Mouse (Mus musculus): ENCODE results near the gene Limd1.

The Limd1 gene

GRCm38 (mm10) chr9:123503171-123503834, 24.8 kb downstream of the Limd1 start:
- no peak for TF ChIP-seq GATA4 (IDR thresholded peaks at IDR 0.05; ENCODE audit: insufficient replicate concordance, low read length)

GRCm38 (mm10) chr9:123504325-123504724, 25.8 kb downstream of the Limd1 start:
- TF ChIP-seq GATA4 (IDR thresholded peaks at IDR 0.05; ENCODE audit: insufficient replicate concordance, low read length) = no peak

GRCm38 (mm10) chr9:123505598-123505997, 27.1 kb downstream of the Limd1 start:
- no peak for TF ChIP-seq GATA4 (IDR thresholded peaks at IDR 0.05; ENCODE audit: insufficient replicate concordance, low read length)

GRCm38 (mm10) chr9:123506270-123507146, 28.0 kb downstream of the Limd1 start:
- TF ChIP-seq GATA4 (IDR thresholded peaks at IDR 0.05; ENCODE audit: insufficient replicate concordance, low read length) = no peak

GRCm38 (mm10) chr9:123507380-123507779, 28.9 kb downstream of the Limd1 start:
- no peak for TF ChIP-seq GATA4 (IDR thresholded peaks at IDR 0.05; ENCODE audit: insufficient replicate concordance, low read length)

GRCm38 (mm10) chr9:123508986-123509385, 30.5 kb downstream of the Limd1 start:
- no peak for TF ChIP-seq GATA4 (IDR thresholded peaks at IDR 0.05; ENCODE audit: insufficient replicate concordance, low read length)

GRCm38 (mm10) chr9:123509638-123510604, 31.4 kb downstream of the Limd1 start:
- no peak for TF ChIP-seq GATA4 (IDR thresholded peaks at IDR 0.05; ENCODE audit: insufficient replicate concordance, low read length)

- TF ChIP-seq GATA4 (IDR thresholded peaks at IDR 0.05; ENCODE audit: insufficient replicate concordance, low read length) = no peak
Measured at GRCm38 (mm10) chr9:123510926-123511325, 32.4 kb downstream of the Limd1 start.

- TF ChIP-seq GATA4 (IDR thresholded peaks at IDR 0.05; ENCODE audit: insufficient replicate concordance, low read length) = no peak
Measured at GRCm38 (mm10) chr9:123512482-123512881, 34.0 kb downstream of the Limd1 start.

- no peak for TF ChIP-seq GATA4 (IDR thresholded peaks at IDR 0.05; ENCODE audit: insufficient replicate concordance, low read length)
Measured at GRCm38 (mm10) chr9:123515087-123515486, 36.6 kb downstream of the Limd1 start.

- TF ChIP-seq GATA4 (IDR thresholded peaks at IDR 0.05; ENCODE audit: insufficient replicate concordance, low read length) = peak; percentile 89
Measured at GRCm38 (mm10) chr9:123516641-123517385, 38.3 kb downstream of the Limd1 start.

- no peak for TF ChIP-seq GATA4 (IDR thresholded peaks at IDR 0.05; ENCODE audit: insufficient replicate concordance, low read length)
Measured at GRCm38 (mm10) chr9:123518969-123519894, 40.7 kb downstream of the Limd1 start.

GRCm38 (mm10) chr9:123520735-123521134, 42.2 kb downstream of the Limd1 start:
- TF ChIP-seq GATA4 (IDR thresholded peaks at IDR 0.05; ENCODE audit: insufficient replicate concordance, low read length) = peak; percentile 80; the same call in 1 of the 2 replicates

Data from liver, adult (tissue).